Mouse (Mus musculus) cerebellum, postnatal 14 days (tissue): Measurements from ENCODE around the gene Gm10096.
"Not testable (repeated sequence)": the region's sequence is repeated elsewhere in the genome, so short reads cannot be mapped to it uniquely, and the experiment has no call there.

Source experiments
- DNase-seq, 2 experiments: peaks; one replicate each; pipeline ENCODE4 v3.0.0; 2021; ENCODE audit warnings: mixed read lengths in 2 of 2

Gene Gm10096

GRCm38 (mm10) chrX:28954602-28955001, at the start of gene Gm10096:
Gene Gm10096, minus strand, starts transcription at chrX:28954702.
- not testable (repeated sequence) for DNase-seq
